Mouse (Mus musculus) Muller cell, postnatal 12 days (primary cell): Measurements from ENCODE around the gene Tef.

Experiments
- DNase-seq: peaks from one replicate; pipeline ENCODE4 v3.0.0-alpha.2; 2015; ENCODE audit errors: inconsistent ontology term

The Tef gene

DNA sequence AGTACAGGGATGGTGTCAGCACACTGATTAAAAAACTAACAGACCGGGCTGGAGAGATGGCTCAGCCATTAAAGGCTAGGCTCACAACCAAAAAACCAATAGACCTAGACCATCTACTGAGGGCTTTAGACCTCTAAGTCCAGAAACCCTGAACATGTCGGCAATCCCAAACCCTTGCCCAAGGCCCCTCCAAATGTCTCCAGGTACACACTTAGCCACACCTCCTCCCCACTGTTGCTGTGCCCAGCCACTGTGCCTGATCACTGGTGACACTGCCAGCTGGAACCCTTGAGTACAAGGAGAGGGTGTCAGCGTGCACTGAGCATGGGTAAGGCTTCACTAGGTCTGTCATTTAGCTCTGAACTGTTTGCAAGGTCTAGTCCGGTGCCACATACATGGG is 3.8 kb upstream of the Tef start:
- DNase-seq: no peak

GRCm38 (mm10) chr15:81800391-81800790 is 1.8 kb upstream of the Tef start:
- DNase-seq: no peak

DNA sequence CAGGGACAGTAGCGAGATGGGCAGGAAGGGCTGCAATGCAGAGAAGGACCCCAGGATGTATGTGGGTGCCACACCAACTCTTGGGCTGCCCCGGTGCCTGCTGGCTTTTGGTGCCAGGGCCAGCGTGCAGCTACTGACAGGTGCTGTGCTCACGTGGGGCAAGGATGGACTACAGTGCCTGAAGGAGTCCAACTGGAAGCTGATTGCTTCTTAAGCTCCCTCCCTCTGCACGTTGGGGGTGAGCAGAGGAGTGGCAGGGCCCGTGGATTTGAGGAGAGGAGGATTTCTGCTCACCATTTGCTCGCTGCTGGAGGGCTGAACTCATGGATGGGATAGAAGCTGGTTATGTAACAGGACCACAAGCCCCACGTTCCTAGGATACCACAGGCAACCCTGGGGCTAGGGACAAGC is 725 bp downstream of the Tef start:
- DNase-seq: peak; percentile 70

GRCm38 (mm10) chr15:81803425-81803951 is 1.3 kb downstream of the Tef start:
- no peak for DNase-seq

DNA sequence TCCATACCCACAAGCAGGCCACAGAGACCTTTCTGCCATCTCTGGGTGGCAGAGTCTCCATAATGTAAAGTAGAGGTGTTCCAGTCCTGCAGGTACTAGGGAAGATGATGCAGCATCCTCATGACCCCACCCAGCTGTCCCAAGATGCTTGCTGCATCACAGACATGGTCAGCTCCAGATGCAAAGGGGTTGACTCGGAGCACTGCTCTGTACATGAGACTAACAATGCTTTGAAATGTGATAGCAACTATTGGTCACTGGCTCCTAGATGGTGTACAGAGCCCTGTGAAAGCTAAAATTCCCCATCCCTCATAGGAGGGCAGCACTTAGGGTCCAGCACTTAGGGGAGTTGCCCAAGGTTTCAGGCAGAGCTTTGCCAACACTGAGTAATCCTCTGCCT is 2.0 kb downstream of the Tef start:
- no peak for DNase-seq

GRCm38 (mm10) chr15:81804883-81805282 is 2.7 kb downstream of the Tef start:
- DNase-seq: no peak

- peak; percentile 62 for DNase-seq
Observed at GRCm38 (mm10) chr15:81805624-81806023, 3.4 kb downstream of the Tef start.

GRCm38 (mm10) chr15:81806621-81807404 is 4.6 kb downstream of the Tef start:
- DNase-seq: peak; percentile 87

DNA sequence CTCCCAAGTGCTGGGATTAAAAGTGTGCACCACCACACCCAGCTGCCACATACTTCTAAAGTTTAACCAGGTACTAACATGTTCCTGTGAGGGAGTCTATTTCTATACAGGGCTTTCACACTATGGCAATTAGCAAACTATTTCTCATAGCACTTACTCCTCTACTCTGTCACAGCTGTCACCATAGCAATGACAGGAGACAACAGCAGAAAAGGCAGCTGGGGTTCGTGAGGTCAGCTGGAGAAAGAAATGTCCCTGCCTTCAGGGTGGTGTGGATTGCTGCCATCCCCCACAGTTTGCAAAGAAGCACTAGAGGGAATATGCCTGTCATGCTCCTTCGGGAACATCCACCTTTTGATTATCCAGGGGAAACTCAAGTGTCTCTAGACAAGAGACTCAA is 6.6 kb downstream of the Tef start:
- no peak for DNase-seq

GRCm38 (mm10) chr15:81809550-81809949 is 7.3 kb downstream of the Tef start:
- no peak for DNase-seq

- peak; percentile 97 for DNase-seq
Observed at GRCm38 (mm10) chr15:81810150-81810549, 7.9 kb downstream of the Tef start.

DNA sequence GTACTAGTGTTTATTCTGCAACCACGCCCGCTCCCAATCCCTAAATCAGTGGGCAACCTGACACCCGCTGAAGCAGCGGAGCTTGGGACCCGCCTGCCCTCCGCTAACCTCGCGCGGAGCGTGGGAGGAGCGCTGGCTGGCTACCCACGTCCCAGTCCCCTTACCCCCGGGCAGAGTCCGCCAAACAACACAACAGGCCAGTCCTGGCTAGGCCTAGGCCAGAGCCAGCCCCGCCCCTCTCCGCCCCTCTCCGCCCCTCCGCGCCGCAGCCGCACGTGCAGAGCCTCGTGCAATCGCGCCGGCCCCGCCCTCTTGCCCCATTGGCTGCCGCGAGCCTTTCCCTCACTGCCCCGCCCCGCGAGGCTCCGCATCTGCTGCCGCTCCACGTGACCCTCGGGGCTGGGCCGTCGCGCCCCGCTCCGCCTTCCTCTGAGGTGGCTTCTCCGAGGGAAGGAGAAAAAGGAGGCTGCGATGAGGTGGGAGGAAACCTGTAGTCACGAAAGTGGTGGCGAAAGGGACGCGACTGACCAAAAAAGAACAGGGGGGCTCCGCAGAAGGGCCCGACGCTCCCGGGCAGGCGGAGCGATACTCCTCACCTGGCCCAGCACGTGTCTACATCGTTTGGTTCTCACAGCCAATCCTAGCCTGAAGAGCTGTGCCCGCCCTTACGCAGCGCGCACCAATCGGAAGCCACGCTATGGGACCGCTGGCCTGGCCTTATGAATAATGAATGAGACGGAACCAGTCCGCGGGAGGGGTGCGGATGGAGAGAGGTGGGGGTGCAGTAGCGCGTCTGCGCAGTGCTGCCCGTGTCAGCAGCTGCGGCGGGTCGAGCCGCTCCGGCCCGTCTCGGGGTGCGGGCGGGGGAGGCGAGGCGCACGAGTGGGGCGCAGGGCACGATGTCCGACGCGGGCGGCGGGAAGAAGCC is 8.7 kb downstream of the Tef start:
- peak; percentile 99 for DNase-seq

- DNase-seq: no peak
Observed at GRCm38 (mm10) chr15:81811599-81811996, 9.4 kb downstream of the Tef start.

DNA sequence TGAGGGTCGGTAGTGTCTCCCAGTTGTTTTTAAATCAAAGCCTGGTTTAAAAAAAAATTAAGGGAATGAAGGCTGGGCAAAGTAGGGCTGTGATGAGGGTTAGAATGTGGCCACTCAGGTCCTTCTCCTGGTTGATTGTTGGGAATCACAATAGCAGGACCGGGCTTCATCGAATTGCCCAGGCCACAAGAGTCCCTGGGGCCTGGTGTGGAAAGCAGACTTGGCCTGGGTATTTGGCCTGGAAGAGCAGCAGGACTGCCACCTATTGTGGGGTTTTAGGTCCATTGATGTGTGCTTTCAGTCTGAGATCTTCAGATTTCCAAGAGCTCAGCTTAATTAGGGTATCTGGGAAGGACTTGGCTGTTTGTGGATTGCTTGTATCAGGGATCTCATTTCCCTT is 10.1 kb downstream of the Tef start:
- no peak for DNase-seq

GRCm38 (mm10) chr15:81812696-81813631 is 10.7 kb downstream of the Tef start:
- no peak for DNase-seq

- DNase-seq: no peak
Observed at GRCm38 (mm10) chr15:81813986-81814705, 11.9 kb downstream of the Tef start.

DNA sequence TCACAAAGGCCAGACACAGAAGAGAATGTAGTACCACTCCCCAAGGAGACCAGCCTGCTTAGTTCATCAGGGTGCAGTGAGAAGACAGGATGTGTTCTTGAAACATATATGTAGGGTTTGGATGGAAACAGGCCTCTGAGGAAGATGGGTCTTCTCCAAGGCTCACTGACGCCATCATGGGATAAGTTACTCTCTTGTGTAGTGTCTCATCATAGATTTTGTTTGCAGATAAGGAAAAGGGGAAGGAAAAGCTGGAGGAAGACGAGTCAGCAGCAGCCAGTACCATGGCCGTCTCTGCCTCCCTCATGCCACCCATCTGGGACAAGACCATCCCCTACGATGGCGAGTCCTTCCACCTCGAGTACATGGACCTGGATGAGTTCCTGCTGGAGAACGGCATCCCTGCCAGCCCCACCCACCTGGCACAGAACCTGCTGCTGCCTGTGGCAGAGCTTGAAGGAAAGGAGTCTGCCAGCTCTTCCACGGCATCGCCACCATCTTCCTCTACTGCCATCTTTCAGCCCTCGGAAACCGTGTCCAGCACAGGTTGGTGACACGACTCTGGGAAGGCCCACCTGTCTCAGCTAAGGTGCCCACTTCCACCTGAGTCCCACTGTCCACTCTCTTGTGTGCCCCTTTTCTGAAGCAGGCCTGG is 12.6 kb downstream of the Tef start:
- DNase-seq: no peak

- no peak for DNase-seq
Observed at GRCm38 (mm10) chr15:81818404-81818803, 16.2 kb downstream of the Tef start.

DNA sequence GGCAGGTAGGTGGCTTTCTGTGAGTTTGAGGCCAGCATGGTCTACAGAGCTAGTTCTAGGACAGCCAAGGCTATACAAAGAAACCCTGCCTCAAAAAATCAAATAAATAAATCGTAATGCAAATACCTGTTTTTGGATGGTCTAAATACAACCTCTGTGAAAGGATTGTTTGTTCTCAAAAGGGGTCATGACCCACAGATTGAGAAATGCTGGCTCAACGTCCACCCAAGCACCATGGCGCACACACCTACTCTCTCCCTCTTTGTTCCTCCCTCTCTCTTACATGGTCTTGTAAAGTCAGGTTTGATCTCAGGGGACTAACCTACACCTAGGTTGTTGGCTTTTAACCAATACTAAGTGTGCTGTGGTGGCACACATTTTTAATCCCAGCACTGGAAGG is 20.4 kb downstream of the Tef start:
- DNase-seq: no peak

DNA sequence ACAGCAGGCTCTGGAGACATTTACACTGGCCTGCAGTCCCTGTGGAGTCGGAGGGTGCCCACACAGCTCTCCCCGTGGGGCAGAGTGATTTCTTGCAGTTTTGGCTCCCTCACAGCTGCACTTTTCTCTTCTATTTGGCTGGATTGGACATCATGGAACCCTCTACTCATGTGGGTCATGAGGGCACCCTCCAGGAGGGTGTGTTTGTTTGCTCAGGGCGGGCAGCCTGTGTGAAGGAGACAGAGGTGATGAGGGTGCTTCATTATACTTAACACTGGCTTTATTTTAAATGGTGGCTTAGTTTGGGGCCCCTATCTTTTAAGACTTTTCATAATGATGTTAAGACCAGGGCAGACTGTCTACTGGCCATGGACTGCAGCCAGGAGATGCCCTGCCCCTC is 22.6 kb downstream of the Tef start:
- no peak for DNase-seq
